Mouse (Mus musculus): ENCODE results near the gene Scfd2. TPM values are rescaled to one million over a fixed set of nuclear protein-coding genes. Genes with fewer than 3 reads are reported as not detected.

Scfd2 gene
- polyA plus RNA-seq (2012; rRNA removed): 3.6 and 4.0 TPM in 2 replicates

GRCm38 (mm10) chr5:74531630-74532280 is at the start of gene Scfd2:
Gene Scfd2 (minus strand): TSS chr5:74531759.

DNA sequence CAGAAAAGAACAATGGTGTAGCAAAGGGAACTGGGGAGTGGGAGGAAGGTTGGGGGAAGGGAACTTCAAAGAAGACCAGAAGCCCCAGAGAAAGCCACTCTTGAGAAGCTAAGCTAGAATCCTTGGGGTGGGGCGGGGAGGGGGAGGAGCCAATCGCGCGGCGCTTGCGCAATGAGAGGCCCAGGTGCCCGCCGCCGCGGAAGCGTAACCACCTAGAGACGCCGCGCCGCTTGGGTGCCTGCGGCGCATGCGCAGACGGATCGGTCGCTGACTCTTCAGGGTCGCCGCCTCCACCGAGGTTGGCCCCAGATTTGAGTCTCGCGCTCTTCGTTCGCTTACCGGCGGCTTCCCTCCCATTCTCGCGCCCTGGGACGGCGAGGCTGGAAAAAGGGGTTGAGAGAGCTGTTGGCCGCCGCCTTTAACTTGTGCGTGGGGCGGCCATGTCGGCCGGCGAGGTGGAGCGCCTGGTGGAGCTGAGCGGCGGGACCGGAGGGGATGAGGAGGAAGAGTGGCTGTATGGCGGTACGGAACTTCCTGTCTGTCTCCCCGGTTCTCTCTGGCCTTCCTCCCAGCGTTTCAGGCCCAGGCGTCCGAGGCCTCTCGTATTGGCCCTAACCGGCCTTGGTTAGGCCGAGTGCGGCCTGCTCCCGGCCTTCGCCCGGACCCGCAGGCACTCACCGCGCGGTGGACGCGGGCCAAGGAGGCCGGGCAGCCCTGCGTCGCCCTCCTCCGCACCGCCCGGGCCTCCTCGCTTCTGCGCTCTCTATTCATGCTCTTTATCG is 3.9 kb upstream of the Scfd2 start, which contains the start of gene Fip1l1:
Gene Fip1l1, plus strand, starts transcription at position 210 of the 782 bp plus-strand sequence.

GRCm38 (mm10) chr5:74194841-74195613 is 336.5 kb downstream of the Scfd2 start, which contains the start of gene Rasl11b:
Gene Rasl11b (plus strand): TSS chr5:74195286.

Other genes starting within 250 kb of the Scfd2 start
- gene Fip1l1, start 3.7 kb upstream of the Scfd2 start, polyA plus RNA-seq (2012; rRNA removed): 20.5 and 24.3 TPM in 2 replicates
- 0.05 and 0.08 TPM in 2 replicates for gene Lnx1, start 171.2 kb upstream of the Scfd2 start, polyA plus RNA-seq (2012; rRNA removed)

Data from liver, embryonic 18 days (tissue).